Mouse (Mus musculus) midbrain, embryonic 15.5 days (tissue): ENCODE data around the gene Lce1g. TPM values are rescaled to one million over a fixed set of nuclear protein-coding genes. Genes with fewer than 3 reads are reported as not detected.

Experiments
- ATAC-seq: fragments of 200-750 bp; cut with Nextera tagmentation; replicated peaks from 2 replicates; pipeline ENCODE4 v1.8.0; 2017; ENCODE audit warnings: moderate TSS enrichment
- H3K27ac ChIP-seq: fragments of 300-500 bp; sonication (generic); 2 replicates; pipeline ENCODE4 v1.5.1; 2015; ENCODE audit warnings: mild to moderate bottlenecking, inconsistent platforms
- H3K27me3 ChIP-seq: fragments of 300-500 bp; sonication (generic); replicated peaks from 2 replicates; pipeline ENCODE4 v1.6.1; 2015; ENCODE audit warnings: inconsistent platforms
- H3K36me3 ChIP-seq: fragments of 300-500 bp; sonication (generic); replicated peaks from 2 replicates; pipeline ENCODE4 v1.6.1; 2015; ENCODE audit warnings: inconsistent platforms
- H3K4me1 ChIP-seq: fragments of 300-500 bp; sonication (generic); 2 replicates; pipeline ENCODE4 v1.6.1; 2015; ENCODE audit warnings: inconsistent platforms
- H3K4me2 ChIP-seq: fragments of 300-500 bp; sonication (generic); 2 replicates; pipeline ENCODE4 v1.6.1; 2015; ENCODE audit warnings: inconsistent platforms, mild to moderate bottlenecking, moderate library complexity
- H3K4me3 ChIP-seq: fragments of 300-500 bp; sonication (generic); 2 replicates; pipeline ENCODE4 v1.5.1; 2015; ENCODE audit warnings: mild to moderate bottlenecking, inconsistent platforms
- H3K9ac ChIP-seq: fragments of 300-500 bp; sonication (generic); 2 replicates; pipeline ENCODE4 v1.6.1; 2015; ENCODE audit warnings: mild to moderate bottlenecking, inconsistent platforms
- H3K9me3 ChIP-seq: fragments of 300-500 bp; sonication (generic); 2 replicates; pipeline ENCODE4 v1.6.1; 2016; ENCODE audit warnings: inconsistent platforms
- WGBS: fragments of 180-500 bp; shearing (Covaris S2); methylation state at CpG from one replicate; pipeline ENCODE4 v1.1.7; 2015; ENCODE audit warnings: mixed read lengths; 5-methylcytosine and 5-hydroxymethylcytosine counted together
- polyA plus RNA-seq: library from polyadenylated mRNA; unstranded; fragments of >200 nt; fragmentation: Nextera tagmentation; extraction: Ambion mirVana; gene quantifications from 2 replicates; pipeline ENCODE4 v1.2.1, GENCODE M21; 2015

Lce1g gene
- not detected in 2 replicates for polyA plus RNA-seq

DNA sequence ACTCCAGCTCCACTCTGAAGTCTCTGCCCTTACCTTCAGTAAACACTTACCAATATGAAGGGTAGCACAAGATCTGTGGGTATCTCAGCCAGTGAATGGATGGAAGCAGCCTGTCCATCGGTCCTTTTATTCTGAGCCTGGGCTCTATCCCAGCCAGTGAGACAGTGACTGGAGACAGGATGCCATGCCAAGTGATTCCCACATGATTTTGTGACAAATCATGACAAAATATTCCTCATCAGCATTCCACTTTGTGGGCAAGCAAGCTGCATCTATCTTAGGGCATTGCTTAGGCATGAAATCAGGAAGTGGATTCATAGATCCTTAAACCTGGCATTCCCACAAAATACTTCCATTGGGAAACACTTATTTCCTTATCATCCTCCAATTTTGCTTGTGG lies at the start of gene Lce1g:
Gene Lce1g, minus strand, starts transcription at position 101 of the 400 bp plus-strand sequence.
- Histone ChIP-seq H3K36me3 (no peaks in the 10 kb centered on the region), H3K9me3 (no peaks in the 10 kb centered on the region), H3K4me1 (no peaks in the 10 kb centered on the region), H3K4me2 (no peak within 1 kb of the TSS), H3K9ac (no peak within 1 kb of the TSS), H3K4me3 (no peak within 1 kb of the TSS), H3K27ac (no peak within 1 kb of the TSS), H3K27me3 (no peaks in the 10 kb centered on the region)
- WGBS, result 93% methylated on average over 1 of the region's 1 CpGs
- ATAC-seq, result no peak

- H3K27me3 ChIP-seq, result no peaks in the 10 kb centered on the region
- no peak within 1 kb of the TSS for H3K9ac ChIP-seq
- no peak within 1 kb of the TSS for H3K27ac ChIP-seq
- H3K36me3 ChIP-seq, result no peaks in the 10 kb centered on the region
- H3K9me3 ChIP-seq, result no peaks in the 10 kb centered on the region
- H3K4me2 ChIP-seq, result no peak within 1 kb of the TSS
- ATAC-seq, result no peak
- H3K4me3 ChIP-seq, result no peak within 1 kb of the TSS
- 89% methylated on average over 1 of the region's 1 CpGs for WGBS
- no peaks in the 10 kb centered on the region for H3K4me1 ChIP-seq
These were observed 38.3 kb upstream of the Lce1g start, which contains the start of gene Lce1j for GRCm38 (mm10) chr3:92790414-92790813. Gene Lce1j (minus strand): TSS chr3:92790514.

DNA sequence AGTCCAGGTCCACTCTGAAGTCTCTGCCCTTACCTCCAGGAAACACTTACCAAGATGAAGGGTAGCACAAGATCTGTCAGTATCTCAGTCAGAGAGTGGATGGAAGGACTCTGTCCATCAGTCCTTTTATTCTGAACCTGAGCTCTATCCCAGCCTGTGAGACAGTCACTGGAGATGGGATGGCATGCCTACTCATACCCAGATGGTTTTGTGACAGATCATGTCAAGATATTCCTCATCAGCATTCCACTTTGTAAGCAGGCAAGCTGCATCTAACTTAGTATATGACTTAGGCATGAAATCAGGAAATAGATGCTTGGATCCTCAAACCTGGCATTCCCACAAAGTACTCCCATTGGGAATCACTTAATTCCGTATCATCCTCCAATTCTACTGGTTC lies 26.7 kb upstream of the Lce1g start, which contains the start of gene Lce1i:
Gene Lce1i, minus strand, starts transcription at position 101 of the 400 bp plus-strand sequence.
- Histone ChIP-seq H3K27ac (no peak within 1 kb of the TSS), H3K27me3 (no peaks in the 10 kb centered on the region), H3K36me3 (no peaks in the 10 kb centered on the region), H3K9me3 (no peaks in the 10 kb centered on the region), H3K4me1 (no peaks in the 10 kb centered on the region), H3K4me3 (no peak within 1 kb of the TSS), H3K4me2 (no peak within 1 kb of the TSS), H3K9ac (no peak within 1 kb of the TSS)
- ATAC-seq, result no peak
- 81% methylated on average over 1 of the region's 1 CpGs for WGBS

- Histone ChIP-seq H3K36me3 (no peaks in the 10 kb centered on the region), H3K27me3 (no peaks in the 10 kb centered on the region), H3K27ac (no peak overlapping the region), H3K9ac (no peak overlapping the region), H3K4me2 (no peak overlapping the region), H3K9me3 (no peaks in the 10 kb centered on the region), H3K4me3 (no peak overlapping the region), H3K4me1 (no peaks in the 10 kb centered on the region)
- WGBS, result 23% methylated on average over 3 of the region's 3 CpGs
- no peak for ATAC-seq
These were observed 19.4 kb upstream of the Lce1g start for GRCm38 (mm10) chr3:92771573-92771972.

GRCm38 (mm10) chr3:92764965-92765364 lies 12.8 kb upstream of the Lce1g start, which contains the start of gene Lce1h:
Gene Lce1h (minus strand): TSS chr3:92765065.
- Histone ChIP-seq H3K4me2 (no peak within 1 kb of the TSS), H3K4me3 (no peak within 1 kb of the TSS), H3K27ac (no peak within 1 kb of the TSS), H3K36me3 (no peaks in the 10 kb centered on the region), H3K9me3 (no peaks in the 10 kb centered on the region), H3K9ac (no peak within 1 kb of the TSS), H3K27me3 (no peaks in the 10 kb centered on the region), H3K4me1 (no peaks in the 10 kb centered on the region)
- WGBS, result 100% methylated on average over 1 of the region's 1 CpGs
- no peak for ATAC-seq

GRCm38 (mm10) chr3:92753197-92753596 lies 1.1 kb upstream of the Lce1g start:
- ATAC-seq, result no peak; the same call in 1 of the 2 replicates
- Histone ChIP-seq H3K4me1 (no peaks in the 10 kb centered on the region), H3K9ac (no peak overlapping the region), H3K4me3 (no peak overlapping the region), H3K9me3 (no peaks in the 10 kb centered on the region), H3K27me3 (no peaks in the 10 kb centered on the region), H3K4me2 (no peak overlapping the region), H3K27ac (no peak overlapping the region), H3K36me3 (no peaks in the 10 kb centered on the region)
- WGBS, result 46% methylated on average over 3 of the region's 3 CpGs

DNA sequence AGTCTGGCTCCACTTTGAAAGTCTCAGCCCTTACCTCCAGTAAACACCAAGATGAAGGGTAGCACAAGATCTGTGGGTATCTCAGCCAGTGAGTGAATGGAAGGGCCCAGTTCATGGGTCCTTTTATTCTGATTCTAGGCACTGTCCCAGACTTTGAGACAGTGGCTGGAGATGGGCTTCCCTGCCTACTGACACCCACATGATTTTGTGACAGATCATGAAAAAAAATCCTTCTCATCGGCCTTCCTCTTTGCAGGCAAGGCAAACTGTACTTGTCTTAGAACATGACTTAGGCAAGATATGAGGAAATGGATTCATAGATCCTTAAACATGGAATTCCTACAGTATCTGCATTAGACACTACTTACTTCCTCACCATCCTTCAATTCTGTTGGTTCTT lies 13.1 kb downstream of the Lce1g start, which contains the start of gene Gm38119:
Gene Gm38119, minus strand, starts transcription at position 101 of the 400 bp plus-strand sequence.
- H3K27me3 ChIP-seq, result no peaks in the 10 kb centered on the region
- H3K27ac ChIP-seq, result no peak within 1 kb of the TSS
- ATAC-seq, result no peak
- no peaks in the 10 kb centered on the region for H3K9me3 ChIP-seq
- H3K4me2 ChIP-seq, result no peak within 1 kb of the TSS
- H3K9ac ChIP-seq, result no peak within 1 kb of the TSS
- no peaks in the 10 kb centered on the region for H3K36me3 ChIP-seq
- WGBS, result 61% methylated on average over 1 of the region's 1 CpGs
- H3K4me3 ChIP-seq, result no peak within 1 kb of the TSS
- no peaks in the 10 kb centered on the region for H3K4me1 ChIP-seq

DNA sequence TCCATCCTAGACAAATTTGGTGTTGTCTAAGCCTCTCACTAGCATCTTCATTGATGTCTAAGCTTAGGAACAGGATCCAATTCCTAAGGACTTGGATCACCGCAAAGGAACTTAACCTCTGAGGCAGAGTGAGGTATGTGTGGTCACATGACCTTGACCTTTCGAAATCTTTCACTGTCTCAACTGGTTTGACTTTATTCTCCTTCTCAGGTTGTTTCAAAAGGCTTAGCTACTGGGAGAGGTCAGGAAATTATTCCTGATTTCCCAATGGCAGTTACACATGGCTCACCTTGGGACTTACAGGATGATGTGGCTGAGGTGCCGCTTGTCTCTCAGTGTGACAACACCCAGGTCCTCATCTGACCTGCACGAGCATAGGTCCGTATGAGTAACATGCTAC lies 29.5 kb downstream of the Lce1g start:
- Histone ChIP-seq H3K27ac (no peak overlapping the region), H3K36me3 (no peaks in the 10 kb centered on the region), H3K9ac (no peak overlapping the region), H3K27me3 (no peaks in the 10 kb centered on the region), H3K9me3 (no peaks in the 10 kb centered on the region), H3K4me1 (no peaks in the 10 kb centered on the region), H3K4me2 (no peak overlapping the region), H3K4me3 (no peak overlapping the region)
- ATAC-seq, result no peak
- WGBS, result 92% methylated on average over 5 of the region's 5 CpGs

- no peaks in the 10 kb centered on the region for H3K36me3 ChIP-seq
- H3K4me3 ChIP-seq, result no peak within 1 kb of the TSS
- WGBS, result 80% methylated on average over 3 of the region's 3 CpGs
- no peak within 1 kb of the TSS for H3K4me2 ChIP-seq
- H3K4me1 ChIP-seq, result no peaks in the 10 kb centered on the region
- H3K27ac ChIP-seq, result no peak within 1 kb of the TSS
- H3K27me3 ChIP-seq, result no peaks in the 10 kb centered on the region
- no peak for ATAC-seq
- H3K9ac ChIP-seq, result no peak within 1 kb of the TSS
- H3K9me3 ChIP-seq, result no peaks in the 10 kb centered on the region
These were observed 31.9 kb downstream of the Lce1g start, which contains the start of gene Lce1f for GRCm38 (mm10) chr3:92720250-92720649. Gene Lce1f (minus strand): TSS chr3:92720350.

DNA sequence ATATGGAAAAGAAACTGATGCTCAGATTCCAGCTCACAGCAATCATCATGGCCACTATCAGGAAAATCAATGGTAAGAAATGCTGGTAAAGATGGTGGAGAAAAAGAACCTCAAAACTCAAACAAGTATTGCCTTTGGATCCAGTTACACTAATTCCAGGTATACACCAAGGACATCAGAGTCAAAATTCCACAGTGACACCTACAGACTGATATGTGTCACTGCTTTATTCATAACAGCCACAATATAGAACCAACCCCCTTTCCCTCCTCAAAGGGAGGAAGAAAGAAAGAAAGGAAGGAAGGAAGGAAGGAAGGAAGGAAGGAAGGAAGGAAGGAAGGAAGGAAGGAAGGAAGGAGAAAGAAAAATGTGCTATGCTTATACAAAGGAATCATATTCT lies 37.0 kb downstream of the Lce1g start:
- ATAC-seq, result no peak
- Histone ChIP-seq H3K4me2 (no peak overlapping the region), H3K9ac (no peak overlapping the region), H3K4me1 (no peaks in the 10 kb centered on the region), H3K9me3 (no peaks in the 10 kb centered on the region), H3K36me3 (no peaks in the 10 kb centered on the region), H3K4me3 (no peak overlapping the region), H3K27me3 (no peaks in the 10 kb centered on the region), H3K27ac (no peak overlapping the region)

DNA sequence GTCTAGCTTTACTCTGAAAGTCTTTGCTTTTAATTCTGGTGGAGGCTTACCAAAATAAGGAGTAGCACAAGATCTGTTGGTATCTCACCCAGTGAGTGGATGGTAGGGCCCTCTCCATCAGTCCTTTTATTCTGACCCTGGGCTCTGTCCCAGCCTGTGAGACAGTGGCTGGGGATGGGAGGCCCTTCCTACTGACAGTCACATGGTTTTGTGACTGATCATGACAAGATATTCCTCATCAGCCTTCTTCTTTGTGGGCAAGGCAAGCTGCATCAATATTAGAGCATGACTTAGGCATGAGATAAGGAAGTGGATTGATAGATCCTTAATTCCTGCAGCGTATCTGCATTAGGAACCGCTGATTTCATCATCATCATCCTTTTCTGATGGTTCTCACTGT lies 43.2 kb downstream of the Lce1g start, which contains the start of gene Lce1e:
Gene Lce1e, minus strand, starts transcription at position 101 of the 400 bp plus-strand sequence.
- H3K9ac ChIP-seq, result no peak within 1 kb of the TSS
- 87% methylated on average over 2 of the region's 2 CpGs for WGBS
- H3K27ac ChIP-seq, result no peak within 1 kb of the TSS
- no peak for ATAC-seq
- no peaks in the 10 kb centered on the region for H3K4me1 ChIP-seq
- no peaks in the 10 kb centered on the region for H3K27me3 ChIP-seq
- no peak within 1 kb of the TSS for H3K4me2 ChIP-seq
- no peak within 1 kb of the TSS for H3K4me3 ChIP-seq
- no peaks in the 10 kb centered on the region for H3K36me3 ChIP-seq
- H3K9me3 ChIP-seq, result no peaks in the 10 kb centered on the region
